Mouse (Mus musculus) bone marrow, adult 2 months (tissue): Measurements from ENCODE around the gene Psap. TPM values are rescaled to one million over a fixed set of nuclear protein-coding genes. Genes with fewer than 3 reads are reported as not detected.

Experiments used
- H3K27ac ChIP-seq: fragments of 200-500 bp; 2 replicates; pipeline ENCODE4 v1.5.1; 2012; ENCODE audit warnings: low read depth, mild to moderate bottlenecking, control low read depth, inconsistent platforms, low read length; ENCODE audit not compliant: control insufficient read depth, poor library complexity, insufficient read depth
- H3K4me1 ChIP-seq: fragments of 200-500 bp; 2 replicates; pipeline ENCODE4 v1.6.1; 2011; ENCODE audit warnings: low read length; ENCODE audit not compliant: control insufficient read depth, insufficient read depth
- H3K4me3 ChIP-seq: fragments of 200-500 bp; replicated peaks from 2 replicates; pipeline ENCODE3; 2011; ENCODE audit warnings: mild to moderate bottlenecking, low read depth, low read length, control low read depth; ENCODE audit not compliant: control insufficient read depth
- CTCF ChIP-seq: fragments of 200-500 bp; IDR thresholded peaks from 2 replicates; pipeline ENCODE4 v1.5.1; 2011; ENCODE audit warnings: low read length, control low read depth; ENCODE audit not compliant: control insufficient read depth, insufficient read depth
- POLR2A ChIP-seq: fragments of 200-500 bp; IDR thresholded peaks from 2 replicates; pipeline ENCODE4 v1.6.1; 2011; ENCODE audit warnings: low read depth, mild to moderate bottlenecking, control low read depth, low read length, borderline replicate concordance; ENCODE audit not compliant: control insufficient read depth
- WGBS: fragments of 180-500 bp; shearing (Covaris S2); methylation state at CpG from one replicate; pipeline ENCODE4 v1.1.7; 2018; 5-methylcytosine and 5-hydroxymethylcytosine counted together
- polyA plus RNA-seq: library from polyadenylated mRNA; stranded (reverse); fragments of >200 nt; gene quantifications from 2 replicates; pipeline ENCODE4 v1.2.4, GENCODE M21; 2011; ENCODE audit warnings: low replicate concordance; ENCODE audit not compliant: missing spikeins, insufficient read depth, insufficient read length

Psap gene
- polyA plus RNA-seq, 1 experiment: 453 TPM

DNA sequence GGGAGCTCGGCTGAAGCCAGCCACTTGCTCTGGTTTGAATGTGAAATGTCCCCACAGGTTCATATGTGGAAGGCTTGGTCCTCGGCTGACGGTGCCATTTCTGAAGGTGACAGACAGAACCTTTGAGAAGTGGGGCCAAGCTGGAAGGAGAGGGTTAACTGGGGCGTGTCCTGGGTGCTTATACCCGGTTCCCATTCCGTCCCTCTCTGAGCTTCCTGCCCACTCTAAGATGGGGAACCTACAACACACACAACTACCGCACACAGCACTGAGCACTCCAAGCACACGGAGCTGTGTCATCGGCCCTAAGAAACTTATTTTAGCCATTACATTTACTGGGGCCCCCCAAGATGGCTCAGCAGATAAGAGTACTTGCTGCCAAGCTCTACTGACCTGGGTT, 64.1 kb downstream of the Psap start:
- no peak for TF ChIP-seq POLR2A
- TF ChIP-seq CTCF: no peak
- peaks cover 15% of the 10 kb centered on the region for H3K4me1 ChIP-seq
- 17% methylated on average over 9 of the region's 9 CpGs for WGBS
- H3K4me3 ChIP-seq: peak overlapping the region; percentile 11
- peak overlapping the region; percentile 40; the same call in 1 of the 2 replicates for H3K27ac ChIP-seq

DNA sequence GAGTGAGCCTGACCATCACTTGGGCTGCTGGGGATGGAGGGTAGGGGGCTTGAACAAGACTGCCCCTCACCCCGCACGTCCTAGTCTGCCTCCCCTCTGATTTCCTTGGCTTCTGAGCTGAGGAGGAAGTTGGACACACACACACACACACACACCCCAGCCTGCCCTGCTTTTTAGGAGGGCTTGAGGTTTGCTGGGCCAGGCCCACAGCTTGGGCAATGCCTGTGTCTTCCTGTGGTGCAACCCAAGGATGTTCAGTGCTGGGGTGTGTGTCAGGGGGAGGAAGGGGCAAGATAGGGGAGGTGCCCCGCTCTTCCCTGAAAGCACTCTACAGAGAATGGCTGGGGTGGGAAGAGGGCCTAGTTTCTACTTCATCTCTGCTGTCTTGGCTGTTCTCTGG, 66.7 kb downstream of the Psap start:
- WGBS: 2% methylated on average over 3 of the region's 3 CpGs
- Histone ChIP-seq H3K4me3 (peak overlapping the region; percentile 32), H3K4me1 (peaks cover 13% of the 10 kb centered on the region), H3K27ac (peak overlapping the region; percentile 62)
- TF ChIP-seq CTCF: no peak
- TF ChIP-seq POLR2A: no peak

DNA sequence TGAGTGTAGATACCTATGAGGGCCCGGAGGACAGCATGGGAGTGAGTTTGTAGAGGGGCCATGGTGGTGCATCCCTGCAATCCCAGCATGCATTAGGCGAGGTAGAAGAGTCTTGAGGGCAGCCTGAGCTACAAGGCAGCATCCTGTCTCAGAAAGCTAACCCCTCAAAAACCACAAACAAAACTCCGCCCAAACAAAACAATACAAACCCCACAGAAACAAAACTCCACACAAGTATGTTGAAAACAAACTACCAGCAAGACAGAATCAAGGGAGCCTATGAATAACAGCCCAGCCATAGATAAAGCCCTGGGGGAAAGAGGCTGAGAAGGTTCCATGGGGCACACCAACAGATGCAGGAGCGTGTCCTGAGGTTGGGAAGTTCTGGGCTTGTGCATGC, 68.6 kb downstream of the Psap start:
- Histone ChIP-seq H3K4me3 (peak overlapping the region; percentile 61), H3K4me1 (peaks cover 17% of the 10 kb centered on the region), H3K27ac (peak overlapping the region; percentile 99)
- TF ChIP-seq POLR2A: no peak
- TF ChIP-seq CTCF: no peak
- 54% methylated on average over 4 of the region's 4 CpGs for WGBS

DNA sequence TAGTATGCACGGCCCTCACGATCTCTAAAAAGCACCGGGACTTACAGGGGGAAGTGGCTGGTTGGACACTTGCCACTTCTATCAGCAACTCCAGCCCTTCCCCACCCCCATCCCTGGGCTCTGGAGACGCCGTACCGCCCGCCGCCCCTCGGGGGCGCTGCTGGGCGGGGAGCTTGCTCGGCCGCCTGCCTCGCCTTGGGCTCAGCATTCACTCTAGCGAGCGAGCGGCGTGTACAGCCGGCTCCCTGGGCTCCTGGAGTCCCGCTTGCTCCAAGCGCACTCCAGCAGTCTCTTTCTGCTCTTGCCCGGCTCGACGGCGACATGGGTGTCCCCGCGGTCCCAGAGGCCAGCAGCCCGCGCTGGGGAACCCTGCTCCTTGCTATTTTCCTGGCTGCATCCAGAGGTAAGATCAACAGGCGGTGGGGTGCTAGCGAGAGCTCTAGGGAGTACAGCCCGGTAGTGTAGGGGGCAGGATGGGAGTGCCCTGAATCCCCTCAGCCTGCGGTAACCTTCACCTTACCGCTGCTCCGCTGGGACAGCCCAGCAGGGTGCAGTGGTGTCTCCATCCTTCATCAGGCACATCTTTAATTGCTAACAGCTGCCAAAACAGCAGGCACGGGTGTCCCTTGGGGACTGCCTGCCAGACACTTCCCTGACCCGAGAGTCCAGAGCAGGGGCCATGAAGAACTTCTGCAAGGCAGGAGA, 69.4 kb downstream of the Psap start, which contains the start of gene Vsir:
TSS of gene Vsir (plus strand) at position 151 of the 705 bp plus-strand sequence.
- peak within 1 kb of the TSS; percentile 99 for H3K27ac ChIP-seq
- H3K4me1 ChIP-seq: peaks cover 16% of the 10 kb centered on the region

DNA sequence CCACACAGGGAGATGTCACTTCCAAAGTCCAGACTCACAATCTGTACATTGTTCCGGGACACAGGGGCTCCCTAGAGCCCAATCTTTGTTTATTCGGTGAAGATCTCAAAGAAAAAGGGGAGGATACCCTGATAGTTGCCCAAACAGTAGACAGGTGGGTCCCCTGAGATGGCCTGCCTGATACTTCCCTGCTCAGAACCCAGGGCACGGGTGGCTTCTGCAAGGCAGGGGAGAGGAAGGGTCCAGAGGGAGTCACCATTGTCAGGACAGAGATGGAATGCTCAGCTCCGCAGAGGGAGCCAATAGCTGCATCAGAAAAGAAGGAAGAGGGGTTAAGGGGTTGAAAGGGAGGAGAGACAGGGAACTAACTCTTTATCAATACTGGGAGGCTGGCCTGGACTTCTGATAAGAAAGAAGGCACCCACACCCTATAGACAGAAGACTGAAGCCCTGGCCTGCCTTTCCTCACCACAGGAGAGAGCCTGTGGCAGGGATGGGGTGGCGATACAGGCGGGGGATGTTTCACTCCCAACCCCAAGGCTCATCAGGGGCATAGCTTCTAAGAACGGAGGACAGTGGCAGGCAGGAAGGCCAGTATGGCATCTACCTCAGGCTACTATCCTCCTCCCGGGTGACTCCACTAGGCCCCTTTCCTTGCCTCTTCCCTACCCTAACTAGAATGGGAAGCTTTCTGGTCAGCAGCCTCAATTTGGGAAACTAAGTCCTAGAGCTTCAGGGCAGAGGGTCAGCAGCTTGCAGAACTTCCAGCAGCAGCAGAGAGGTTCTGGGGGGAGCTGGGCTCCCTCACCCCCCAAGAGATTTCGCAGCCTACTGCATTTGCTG, 70.6 kb downstream of the Psap start:
- 26% methylated on average over 9 of the region's 9 CpGs for WGBS
- H3K27ac ChIP-seq: peak overlapping the region; percentile 99
- H3K4me1 ChIP-seq: peaks cover 12% of the 10 kb centered on the region
- TF ChIP-seq POLR2A: peak; percentile 34; the same call in 1 of the 2 replicates
- TF ChIP-seq CTCF: no peak
- peak overlapping the region; percentile 83 for H3K4me3 ChIP-seq

More for the DNA sequence above, 69.4 kb downstream of the Psap start, which contains the start of gene Vsir:
- TF ChIP-seq POLR2A (peak; percentile 83), CTCF (peak; percentile 73)
- WGBS: under 1% methylated on average over 37 of the region's 37 CpGs
- peak within 1 kb of the TSS; percentile 83 for H3K4me3 ChIP-seq

DNA sequence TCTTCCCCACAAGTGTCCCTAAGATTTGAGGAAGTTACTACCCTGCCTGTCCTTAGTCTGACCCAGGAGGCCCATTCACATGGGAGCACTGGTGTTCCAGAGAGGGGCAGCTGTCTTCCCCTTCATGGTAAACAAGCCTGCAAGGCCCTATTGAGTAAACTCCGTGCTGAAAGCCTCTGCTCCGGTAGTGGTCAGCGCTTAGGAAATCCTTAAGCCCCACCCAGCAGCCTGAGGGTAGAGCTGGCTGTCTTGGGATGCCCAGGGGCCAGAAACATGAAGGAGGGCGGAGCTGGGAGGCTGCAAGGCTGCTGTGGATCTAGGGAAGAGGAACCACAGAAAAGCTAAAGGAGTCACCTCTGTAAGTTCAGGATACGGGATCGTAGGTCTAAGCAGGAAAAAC, 71.6 kb downstream of the Psap start:
- 20% methylated on average over 6 of the region's 6 CpGs for WGBS
- Histone ChIP-seq H3K27ac (peak overlapping the region; percentile 99), H3K4me3 (peak overlapping the region; percentile 83), H3K4me1 (peaks cover 14% of the 10 kb centered on the region)
- TF ChIP-seq POLR2A: no peak
- no peak for TF ChIP-seq CTCF

DNA sequence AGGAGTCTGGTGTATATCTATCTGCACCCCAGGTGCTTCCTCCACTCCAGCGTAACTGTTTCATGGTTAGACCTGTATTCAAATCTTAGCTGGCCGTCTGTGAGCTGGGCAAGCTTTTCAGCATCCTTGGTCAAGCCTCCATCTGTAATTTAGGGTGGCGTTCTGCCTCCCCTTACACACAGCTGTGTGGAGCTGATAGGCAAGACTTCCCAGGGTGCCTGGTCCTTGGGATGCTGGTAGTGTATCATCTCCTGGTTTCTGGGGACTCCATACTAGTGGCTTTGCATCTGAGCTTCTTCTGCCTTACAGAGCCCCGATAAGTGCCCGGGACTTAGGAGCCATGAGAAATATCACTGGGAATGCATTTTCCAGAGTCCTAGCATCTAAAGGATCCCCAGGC, 72.2 kb downstream of the Psap start:
- Histone ChIP-seq H3K4me1 (peaks cover 14% of the 10 kb centered on the region), H3K4me3 (peak overlapping the region; percentile 83), H3K27ac (peak overlapping the region; percentile 99)
- WGBS: 46% methylated on average over 5 of the region's 5 CpGs
- TF ChIP-seq CTCF (no peak), POLR2A (no peak)

DNA sequence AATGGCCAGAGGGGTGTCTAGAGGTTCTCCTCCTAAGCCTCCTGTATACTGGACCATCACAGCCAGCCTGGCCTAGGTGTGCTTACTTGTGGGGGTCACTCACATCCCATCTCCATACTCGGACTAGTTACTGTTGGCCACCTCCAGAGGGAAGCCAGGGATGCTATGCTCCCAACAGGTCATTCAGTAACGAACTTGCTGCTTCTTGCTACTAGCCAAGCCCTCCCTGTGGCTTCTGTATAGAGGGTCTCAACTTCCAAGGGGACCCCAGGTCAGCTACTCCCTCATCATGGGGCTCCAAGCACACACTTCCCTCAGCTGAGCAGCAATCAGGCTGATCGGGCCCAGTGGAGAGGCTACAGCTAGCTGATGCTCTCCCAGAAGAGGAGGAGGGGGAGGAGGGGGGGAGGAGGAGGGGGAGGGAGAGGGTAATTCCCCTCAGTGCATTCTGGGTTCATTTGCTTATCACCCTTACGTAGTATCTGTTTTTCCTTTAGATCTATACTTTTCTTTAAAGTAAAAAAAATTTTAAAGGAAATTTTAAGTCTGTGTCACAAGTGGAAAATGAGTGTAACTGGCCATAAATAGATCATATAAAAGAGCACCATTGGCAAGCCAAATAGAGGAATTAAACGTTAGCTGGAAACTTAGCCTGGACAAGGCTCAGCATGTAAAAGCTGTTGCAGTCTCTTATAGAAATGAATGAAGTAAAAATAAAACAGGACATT, 72.8 kb downstream of the Psap start:
- TF ChIP-seq POLR2A (no peak), CTCF (no peak)
- Histone ChIP-seq H3K4me3 (peak overlapping the region; percentile 83), H3K27ac (peak overlapping the region; percentile 99), H3K4me1 (peaks cover 13% of the 10 kb centered on the region)
- WGBS: 33% methylated on average over 5 of the region's 5 CpGs
